Mouse (Mus musculus) cerebellum, adult (tissue): Measurements from ENCODE around the gene Snhg11.
"Not testable (repeated sequence)": the region's sequence is repeated elsewhere in the genome, so short reads cannot be mapped to it uniquely, and the experiment has no call there.

Experiments
- ATAC-seq: cut with Nextera tagmentation; 2 replicates; pipeline ENCODE4 v1.9.2; 2017; ENCODE audit warnings: mild to moderate bottlenecking, moderate library complexity, mixed read lengths; ENCODE audit not compliant: insufficient number of reproducible peaks, low FRiP score, low TSS enrichment

Gene Snhg11

DNA sequence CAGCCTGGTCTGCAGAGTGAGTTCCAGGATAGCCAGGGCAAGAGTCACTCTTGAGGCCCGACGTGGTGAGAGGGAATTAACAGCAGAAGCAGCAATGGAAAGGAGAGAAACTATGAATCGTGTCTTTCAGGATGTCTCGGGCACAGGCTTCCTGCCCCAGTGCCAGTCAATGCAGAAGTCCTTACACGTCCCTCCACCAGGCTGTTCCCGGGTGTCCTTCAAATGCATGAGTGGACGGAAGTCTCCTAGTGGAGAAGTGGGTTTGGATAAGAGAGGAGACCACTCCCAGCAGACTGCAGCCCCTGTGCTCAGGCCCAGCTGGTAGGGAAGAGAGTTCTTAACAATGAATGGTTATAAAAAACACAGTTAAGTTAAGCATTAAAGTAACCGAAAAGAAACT, 7.1 kb upstream of the Snhg11 start:
- no peak for ATAC-seq

DNA sequence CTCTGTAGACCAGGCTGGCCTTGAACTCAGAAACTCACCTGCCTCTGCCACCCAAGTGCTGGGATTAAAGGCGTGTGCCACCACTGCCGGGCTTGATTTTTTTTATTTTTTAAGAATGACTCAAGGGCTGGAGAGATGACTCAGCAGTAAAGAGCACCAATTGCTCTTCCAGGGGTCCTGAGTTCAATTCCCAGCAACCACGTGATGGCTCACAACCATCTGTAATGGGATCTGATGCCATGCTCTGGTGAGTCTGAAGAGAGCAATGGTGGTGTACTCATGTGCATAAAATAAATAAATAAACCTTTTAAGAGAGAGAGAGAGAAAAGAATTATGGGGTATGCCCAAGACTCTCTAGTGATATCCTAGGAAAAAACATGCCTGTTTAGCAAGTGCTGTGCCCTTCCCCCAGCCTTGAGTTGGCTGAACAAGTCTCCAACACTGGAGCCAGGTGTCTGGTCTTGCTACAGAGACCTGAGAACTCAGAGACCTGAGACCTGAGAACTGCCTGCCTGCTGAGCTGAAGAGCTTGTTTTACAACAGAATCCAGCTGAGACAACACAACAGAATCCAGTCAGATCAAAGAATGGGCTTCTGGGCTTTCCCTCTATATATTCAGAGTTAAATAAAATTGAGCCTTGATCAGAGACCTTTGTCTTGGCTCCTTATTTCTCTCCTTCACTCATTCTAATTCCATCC, 5.8 kb upstream of the Snhg11 start:
- no peak for ATAC-seq

DNA sequence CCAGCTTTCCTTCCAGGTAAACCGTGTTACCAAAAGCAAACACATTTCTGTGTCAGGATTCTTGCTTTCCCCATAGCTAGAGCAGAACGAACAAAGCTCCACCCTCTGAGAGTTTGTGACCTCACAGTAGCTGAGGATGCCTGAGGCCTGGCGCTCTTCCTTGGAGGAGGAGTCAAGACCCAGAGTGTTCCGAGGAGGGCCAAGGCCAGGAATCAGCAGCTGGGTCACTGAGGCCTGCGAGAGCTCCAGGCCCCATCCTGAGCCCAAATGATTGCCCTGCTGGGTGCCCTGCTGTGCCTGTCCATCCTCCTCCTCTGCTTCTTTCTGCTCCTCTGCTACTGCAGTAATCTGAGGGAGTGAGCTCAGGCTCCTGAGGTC, 5.3 kb upstream of the Snhg11 start:
- ATAC-seq, result no peak

DNA sequence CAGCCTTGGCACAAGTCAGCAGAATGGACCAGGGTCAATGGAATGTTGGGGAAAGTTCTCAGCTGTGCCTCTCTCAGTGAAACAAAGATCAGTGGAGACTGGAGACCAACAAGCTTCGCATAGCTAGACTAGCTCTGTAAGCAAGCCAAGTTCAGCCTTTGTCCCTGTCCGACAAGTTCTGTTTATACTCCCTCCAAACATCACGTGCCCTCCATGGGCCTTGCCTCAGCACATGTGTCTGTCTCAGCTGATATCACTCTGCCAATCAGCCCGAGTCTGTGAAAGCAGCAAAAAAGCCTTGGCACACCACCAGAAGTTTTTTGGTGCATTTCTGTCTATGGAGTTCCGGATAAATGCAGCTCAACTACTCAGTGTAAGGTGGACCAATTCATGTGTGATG, 2.4 kb upstream of the Snhg11 start:
- ATAC-seq, result no peak

DNA sequence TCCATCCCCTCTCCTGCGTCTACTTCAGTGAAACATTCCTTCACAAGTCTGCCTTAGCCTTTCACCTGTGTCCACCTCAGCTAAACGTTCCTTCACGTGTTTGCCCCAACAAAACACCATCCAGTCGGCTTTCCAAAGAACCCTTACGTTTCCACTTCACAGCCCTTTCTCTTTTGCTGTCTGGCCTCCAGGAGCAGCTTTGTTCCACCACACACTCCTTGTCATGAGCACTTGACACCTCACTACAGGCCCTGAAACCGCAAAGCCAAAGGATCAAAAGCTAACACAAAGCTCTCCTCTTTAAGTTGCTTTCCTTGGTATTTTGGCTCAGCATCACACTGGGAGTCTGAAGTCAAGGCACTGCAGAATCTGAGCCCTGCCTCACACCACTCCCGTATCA, 1.9 kb upstream of the Snhg11 start:
- ATAC-seq, result no peak

DNA sequence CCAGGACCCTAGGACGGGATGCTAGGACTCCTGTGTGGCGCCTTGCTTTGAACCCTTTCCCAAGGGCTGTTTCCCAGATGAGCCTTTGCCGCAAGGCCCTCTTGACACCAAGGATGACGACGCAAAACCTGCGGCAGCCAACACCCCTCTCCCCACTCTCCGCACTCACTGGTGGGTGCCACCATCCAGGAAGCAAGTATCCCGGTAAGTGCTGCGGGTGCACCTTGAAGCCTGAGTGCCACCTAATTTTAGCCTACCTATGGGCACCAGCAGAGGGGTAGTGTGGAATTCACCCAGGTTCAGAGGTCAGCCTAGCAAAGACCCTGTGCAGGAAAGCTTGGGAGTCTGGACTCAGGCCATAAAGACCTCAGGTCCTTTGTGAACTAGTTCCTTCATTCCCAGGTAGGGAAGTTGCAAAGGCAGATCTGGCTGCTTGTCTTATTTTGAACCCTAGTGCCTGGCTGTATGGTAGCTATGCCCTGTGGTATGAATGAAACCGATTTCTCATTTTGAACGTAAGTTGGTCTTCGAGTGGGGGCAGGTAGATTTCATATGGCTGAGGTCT, 767 bp downstream of the Snhg11 start:
- no peak for ATAC-seq

DNA sequence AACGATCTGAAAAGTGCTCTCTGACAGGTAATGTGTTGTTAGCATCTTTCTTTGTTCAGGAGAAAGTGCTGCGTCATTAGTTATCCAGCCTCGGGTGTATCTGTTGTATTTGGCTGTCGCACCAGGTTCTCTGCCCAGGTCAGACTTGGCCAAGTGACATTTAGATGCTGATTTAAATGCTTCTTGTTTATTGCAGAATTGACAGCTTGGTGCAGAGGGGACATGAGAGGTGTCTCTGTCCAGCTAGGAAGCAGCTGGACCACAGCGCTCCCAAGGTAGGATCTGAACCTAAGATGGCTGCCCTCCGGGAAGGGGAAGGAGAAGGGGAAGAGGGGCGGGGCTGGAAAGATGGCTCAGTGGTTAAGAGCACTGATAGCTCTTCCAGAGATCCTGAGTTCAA, 1.4 kb downstream of the Snhg11 start:
- no peak for ATAC-seq

DNA sequence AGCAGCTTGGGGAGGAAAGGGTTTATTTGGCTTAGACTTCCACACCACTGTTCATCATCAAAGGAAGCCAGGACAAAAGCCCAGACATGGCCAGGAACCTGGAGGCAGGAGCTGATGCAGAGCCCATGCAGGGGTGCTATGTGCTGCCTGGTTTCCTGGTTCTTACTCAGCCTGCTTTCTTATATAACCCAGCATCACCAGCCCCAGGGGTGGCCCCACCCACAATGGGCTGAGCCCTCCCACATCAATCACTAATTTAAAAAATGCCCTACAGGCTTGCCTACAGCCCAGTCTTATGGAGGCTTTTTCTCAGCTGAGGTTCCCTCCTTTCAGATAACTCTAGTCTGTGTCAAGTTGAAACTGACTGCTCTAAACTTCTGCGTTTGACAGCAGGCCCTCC, 2.4 kb downstream of the Snhg11 start:
- no peak for ATAC-seq

DNA sequence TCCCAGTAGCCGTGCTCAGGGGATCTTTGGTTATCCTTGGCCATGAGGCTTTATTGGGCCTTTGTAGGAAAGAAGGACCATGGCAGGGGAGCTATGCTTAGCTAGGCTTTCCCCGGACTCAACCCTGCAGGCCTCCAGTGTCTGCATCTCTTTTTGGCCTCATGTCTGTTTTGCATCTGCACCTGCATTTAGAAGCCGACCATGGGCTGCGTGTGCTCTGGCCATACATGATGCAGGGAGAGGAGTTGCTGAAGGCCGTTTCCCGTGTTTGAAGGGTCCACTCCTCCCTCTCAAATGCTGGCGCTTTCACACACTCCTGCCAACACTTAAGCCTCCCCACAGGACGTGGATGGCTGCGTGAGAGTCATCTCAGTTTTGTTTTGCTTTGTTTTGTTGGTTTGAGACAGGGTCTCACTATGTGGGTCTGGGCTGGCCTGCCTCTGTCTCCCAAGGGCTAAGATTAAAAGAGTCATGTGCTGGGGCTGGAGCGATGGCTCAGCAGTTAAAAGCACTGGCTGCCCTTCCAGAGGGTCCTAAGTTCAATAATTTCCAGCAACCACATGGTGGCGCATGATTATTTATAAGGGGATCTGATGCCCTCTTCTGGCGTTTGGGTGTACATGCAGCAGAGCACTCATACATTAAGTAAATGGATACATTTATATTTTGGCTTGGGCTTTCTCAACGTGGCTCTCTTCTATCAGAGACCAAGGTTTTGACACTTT, 4.1 kb downstream of the Snhg11 start:
- no peak for ATAC-seq

DNA sequence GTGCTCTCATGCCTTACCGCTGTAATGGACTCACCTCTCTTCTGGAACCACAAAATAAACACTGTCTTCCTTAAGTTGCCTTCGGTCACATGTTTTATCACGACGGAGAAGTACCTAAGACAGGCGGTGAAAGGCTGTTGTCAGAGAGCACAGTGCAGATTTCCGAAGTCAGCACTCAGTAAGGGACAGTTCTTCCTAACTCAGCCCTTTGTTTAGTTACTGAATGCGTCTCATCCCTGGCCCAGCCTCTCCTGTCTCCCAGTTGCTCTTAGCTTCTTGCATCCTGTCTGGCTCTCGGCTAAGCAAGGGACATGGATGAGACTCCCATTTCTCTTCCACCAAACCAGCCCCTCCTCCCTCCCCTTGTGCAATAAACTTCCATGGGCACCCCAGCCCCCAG, 10.6 kb downstream of the Snhg11 start:
- ATAC-seq, result no peak

DNA sequence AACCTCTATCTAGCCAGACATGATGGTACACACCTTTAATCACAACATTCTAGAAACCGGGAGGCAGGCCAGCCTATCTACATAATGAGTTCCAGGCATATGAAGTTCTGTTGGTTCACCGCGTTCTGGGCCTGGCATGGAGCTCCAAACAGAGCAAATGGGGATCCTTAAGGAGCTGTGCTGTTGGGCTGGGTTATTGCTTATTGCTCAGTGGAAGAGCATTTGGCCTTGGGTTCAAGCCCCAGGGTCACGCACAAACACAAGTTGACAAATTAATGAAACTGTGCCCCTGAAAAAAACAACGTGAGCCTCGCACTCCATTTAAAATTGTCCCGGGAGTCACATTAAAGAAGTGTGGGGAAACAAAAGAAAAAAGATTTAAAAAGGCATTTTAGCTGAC, 14.0 kb downstream of the Snhg11 start:
- ATAC-seq, result no peak

DNA sequence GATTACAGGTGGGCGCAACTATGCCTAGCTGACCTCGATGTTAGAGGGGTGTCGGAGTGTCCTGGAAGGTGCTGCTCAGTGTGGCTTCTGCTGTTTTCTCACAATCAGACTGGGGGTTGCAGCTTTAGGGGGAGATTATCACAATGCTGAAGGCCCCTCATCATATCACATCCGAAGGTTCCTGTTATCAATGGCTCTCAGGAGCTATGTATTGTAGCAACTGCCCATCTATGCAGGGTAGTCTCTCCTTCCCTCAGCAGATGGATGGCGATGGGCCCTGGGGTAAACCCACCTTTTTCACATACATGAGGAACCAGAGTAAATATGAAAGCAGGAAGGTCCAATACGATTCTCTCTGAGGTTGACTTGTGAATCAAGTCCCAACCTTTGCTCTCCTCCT, 20.9 kb downstream of the Snhg11 start:
- ATAC-seq, result no peak

DNA sequence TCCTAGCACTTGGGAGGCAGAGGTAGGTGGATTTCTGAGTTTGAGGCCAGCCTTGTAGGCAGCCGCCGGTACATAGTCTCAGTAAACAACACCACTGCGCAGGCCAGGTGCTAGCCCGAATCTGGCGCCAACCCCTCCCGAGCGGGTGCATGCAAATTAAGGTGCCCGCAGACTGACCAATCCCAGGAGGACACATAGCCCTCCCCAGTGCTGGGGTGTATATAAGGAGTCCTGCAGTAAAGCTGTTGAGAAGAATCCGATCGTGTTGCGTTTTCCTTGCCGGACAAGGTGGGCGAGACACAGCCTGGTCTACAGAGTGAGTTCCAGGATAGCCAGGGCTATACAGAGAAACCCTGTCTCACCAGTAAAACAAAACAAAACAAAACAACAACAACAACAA, 21.7 kb downstream of the Snhg11 start:
- not testable (repeated sequence) for ATAC-seq

DNA sequence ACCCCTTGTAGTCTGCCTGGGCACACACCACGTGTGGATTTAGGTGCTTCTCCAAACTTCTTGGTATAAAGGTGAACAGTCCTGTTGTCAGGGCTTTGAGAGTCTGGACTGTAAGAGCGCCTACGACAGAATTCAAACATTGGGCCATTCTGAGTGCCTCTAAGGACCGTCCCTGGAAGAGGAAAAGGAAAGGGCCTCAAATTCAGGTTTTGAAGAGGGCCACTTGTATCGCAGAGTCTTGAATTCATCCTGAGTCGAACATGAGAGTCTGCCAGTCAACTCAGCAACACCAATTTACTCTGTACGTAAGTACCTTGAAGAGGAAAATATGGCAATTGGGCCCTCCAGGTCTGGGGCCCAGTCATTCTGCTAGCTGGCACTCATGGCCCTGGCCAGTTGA, 27.5 kb downstream of the Snhg11 start:
- no peak for ATAC-seq

DNA sequence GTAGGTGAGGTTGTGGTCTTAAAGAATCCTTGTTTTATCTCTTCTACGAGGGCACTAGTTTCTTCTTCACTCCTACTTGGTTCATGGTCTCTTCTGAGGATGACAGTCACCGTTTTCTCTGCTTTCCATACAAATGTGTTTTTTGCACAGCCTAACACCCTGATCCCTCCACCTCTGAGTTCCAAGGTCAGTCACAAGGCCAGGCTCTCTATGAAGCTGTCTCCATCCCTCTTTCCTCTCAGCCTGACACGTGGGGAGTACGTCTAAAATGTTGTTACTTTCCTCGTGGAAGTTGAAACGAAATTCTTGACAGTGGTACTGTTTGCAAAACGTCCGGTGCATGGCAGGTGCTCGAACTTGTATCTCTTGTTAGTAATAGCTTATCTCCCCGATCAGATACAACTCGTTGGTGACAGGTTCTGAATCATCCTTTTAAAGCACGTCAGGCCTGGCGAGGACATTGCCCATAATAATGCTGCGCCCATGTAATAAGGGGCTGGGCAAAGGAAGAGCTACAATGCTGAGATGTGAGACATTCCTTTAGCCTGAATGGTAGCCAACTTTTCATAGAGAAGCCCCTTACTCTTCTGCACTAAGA, 33.7 kb downstream of the Snhg11 start:
- ATAC-seq, result no peak

DNA sequence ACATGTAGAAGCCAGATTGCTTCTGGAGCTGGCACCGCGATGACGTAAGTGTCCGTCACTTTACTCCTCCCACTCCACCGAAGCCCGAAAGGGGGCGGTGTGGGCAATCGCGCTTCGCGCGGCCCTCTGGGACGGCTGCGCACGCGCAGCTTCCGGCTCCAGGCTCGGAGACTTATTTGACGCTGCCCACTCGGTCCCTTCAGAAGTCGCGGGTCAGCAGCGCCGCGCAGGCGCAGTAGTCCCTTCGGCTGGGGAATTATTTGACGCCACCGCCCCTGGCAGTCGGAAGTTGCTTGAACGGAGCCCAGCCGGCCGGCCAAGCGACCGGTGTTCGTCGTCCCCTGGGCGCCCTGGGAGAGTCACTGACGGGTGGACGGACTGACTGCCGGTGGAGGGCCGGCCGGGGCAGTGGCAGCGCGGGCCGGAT, 34.2 kb downstream of the Snhg11 start, which contains the start of gene Ralgapb:
Gene Ralgapb, plus strand, starts transcription at position 254 of the 427 bp plus-strand sequence.
- ATAC-seq, result peak; percentile 88

DNA sequence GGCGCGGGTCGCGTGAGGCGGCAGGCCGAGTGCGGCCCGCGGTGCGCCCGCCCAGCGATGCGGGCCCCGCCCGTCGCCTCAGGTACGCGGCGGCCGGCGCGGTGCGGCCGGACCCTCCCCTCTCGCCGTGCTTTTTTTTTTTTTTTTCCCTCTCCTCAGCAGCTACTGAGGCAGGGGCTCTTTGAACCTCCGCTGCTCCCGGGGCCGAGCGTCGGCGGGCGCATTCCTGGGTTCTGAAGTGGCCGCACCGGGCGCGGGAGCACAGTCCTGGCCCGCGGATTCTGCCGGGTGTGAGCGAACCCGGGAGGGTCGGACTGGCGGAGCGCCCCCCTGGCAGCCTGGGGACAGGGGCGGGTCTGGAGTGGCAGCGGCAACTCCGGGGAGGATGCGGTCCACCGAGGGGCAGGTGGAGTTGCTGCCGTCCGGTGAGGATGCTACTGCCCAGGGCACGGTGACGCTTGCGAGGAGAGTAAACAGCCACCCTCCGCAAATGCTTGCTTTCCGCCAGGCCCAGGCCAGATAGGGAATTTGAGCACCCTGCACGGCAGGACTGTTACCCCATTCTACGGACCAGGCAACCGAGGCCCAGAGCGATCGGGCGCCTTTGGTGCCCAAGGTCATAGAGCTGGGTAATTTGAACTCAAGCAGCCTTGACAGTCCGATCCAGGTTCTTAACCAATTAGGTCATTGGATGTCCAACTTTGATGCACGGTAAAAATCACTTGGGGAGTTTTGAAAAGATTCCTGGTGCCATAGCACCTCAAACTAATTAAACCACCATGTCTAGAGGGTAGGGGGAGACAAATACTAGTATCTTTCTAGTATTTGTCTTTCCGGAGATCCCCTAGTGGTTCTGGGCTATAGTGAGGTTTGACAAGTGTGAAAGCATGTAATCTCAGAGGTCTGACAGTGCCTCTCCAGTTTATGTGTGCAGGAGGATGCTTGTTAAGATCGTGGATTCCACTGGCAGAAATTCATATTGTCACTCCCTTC, 34.9 kb downstream of the Snhg11 start:
- ATAC-seq, result peak; percentile 4

DNA sequence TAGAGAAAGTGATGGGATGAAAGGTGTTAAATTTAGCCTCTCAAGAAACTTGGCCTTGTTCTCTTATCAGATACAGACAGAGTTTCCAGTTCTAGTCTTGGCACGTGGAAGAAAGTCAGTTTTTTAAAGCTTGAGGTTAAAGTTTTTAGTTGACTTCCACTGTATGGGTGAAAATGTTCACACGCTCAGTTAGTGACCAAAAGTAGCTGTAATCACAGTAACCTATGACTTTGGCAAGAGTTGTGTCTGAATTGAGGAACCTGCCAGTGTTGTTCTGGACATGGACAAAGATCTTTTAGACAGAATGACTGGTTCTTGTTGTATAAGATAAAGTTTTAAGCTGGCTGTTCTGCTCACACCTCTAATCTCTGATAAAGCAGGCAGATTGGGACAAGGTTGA, 37.8 kb downstream of the Snhg11 start:
- no peak for ATAC-seq

DNA sequence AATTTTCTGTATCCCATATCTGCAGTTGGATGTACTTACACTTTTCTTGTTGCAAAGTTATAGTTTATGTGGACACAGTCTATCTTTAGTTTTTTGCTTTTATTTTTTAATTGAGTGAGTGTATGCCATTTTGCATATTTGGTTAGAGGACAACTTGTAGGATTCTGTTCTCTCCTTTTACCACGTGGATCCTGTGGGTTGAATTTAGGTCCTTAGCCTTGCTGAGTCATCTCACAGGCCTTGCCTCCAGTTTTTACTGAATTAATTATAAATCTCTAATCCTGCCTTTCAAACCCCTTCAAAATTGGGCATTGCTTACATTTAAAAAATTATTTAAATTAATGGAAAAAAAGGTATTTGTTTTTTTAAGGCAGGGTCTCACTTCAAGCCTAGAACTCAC, 40.4 kb downstream of the Snhg11 start:
- no peak for ATAC-seq

DNA sequence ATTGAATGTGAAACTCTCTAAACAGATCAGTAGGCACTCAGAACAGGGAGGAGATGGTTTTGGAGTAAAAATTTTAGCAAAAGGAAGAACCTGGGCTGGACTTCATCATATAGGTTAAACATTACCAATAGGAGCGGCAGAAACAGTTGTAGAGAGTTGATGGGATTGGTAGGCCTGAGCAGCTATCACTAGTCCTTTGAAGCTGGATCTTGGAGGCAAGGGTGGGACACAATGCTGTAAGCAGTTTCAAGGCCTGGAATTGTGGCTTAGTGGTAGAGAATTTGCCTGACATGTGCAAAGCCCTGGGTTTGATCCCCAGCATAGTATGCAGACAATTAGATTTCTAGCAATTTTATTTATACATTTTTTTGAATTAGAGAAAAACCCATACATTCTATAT, 43.2 kb downstream of the Snhg11 start:
- no peak for ATAC-seq
